Comparison of ENCODE assay signal across 11 mouse cellular contexts in the genomic region with DNA sequence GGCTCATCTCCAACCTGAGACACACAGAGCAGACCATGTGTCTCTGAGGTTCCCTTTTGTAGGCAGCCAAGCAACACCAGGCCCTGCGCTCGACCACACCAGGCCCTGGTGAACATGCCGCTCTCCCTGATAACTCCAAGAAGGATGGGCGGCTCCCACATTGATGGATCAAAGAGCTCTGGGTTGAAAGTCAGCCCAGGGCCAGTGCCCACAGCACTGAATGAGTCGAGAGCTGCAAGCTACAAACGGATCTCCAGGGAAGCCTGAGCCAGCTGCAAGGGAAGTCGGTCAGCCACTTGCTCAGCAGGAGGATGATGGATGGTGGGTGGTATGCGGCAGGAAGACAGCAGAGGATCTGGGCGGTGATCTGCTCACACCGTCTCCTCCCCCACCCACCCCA. TPM values are rescaled to one million over a fixed set of nuclear protein-coding genes. Genes with fewer than 3 reads are reported as not detected.
DNase-seq lines count a peak whose midpoint lies in the region; ATAC-seq lines count a peak whose summit lies in the region.
"Had no signal": no experiment of that assay in that cellular context is flagged by ENCODE, and none has a peak within 500 bp of the region (broad histone marks: within the 10 kb centered on the region; RNA-seq: fewer than 3 reads in every experiment).

No protein-coding gene starts in this region.

- 0 out of 2 replicates have a peak overlapping the region, but pooled peaks have one; percentile 17 for H3K9ac ChIP-seq in liver, embryonic 12.5 days
- H3K9ac ChIP-seq: hindbrain, embryonic 15.5 days; midbrain, embryonic 12.5 days had no signal

- H3K27ac ChIP-seq in liver, embryonic 12.5 days, result 0 out of 2 replicates have a peak overlapping the region, but pooled peaks have one; percentile 39
- H3K27ac ChIP-seq: hindbrain, embryonic 15.5 days; midbrain, embryonic 12.5 days had no signal

- intact Hi-C loops in left cerebral cortex, postnatal 25 days (cut with DNase I), result no loop called here

- peaks cover 83% of the 10 kb centered on the region for H3K36me3 ChIP-seq in liver, embryonic 12.5 days

- no peak overlapping the region for H3K4me2 ChIP-seq in liver, embryonic 12.5 days
- H3K4me2 ChIP-seq: hindbrain, embryonic 15.5 days; midbrain, embryonic 12.5 days had no signal

- no peak for DNase-seq in frontal cortex, postnatal 10 days (ENCODE audit: low spot score in 2 of 2)
- peak; percentile 44 to 81 for DNase-seq in left cerebral cortex, postnatal 25 days (ENCODE audit: low spot score in 2 of 2)
- DNase-seq in left cerebral cortex, adult 9 months (ENCODE audit: low spot score in 2 of 2), result no peak
- peak; percentile 64 for DNase-seq in ZHBTc4 (ENCODE audit: low read depth, low spot score)
- DNase-seq in gastrocnemius, postnatal 4 days (ENCODE audit: low spot score in 2 of 2), result no peak
- no peak for DNase-seq in testis, postnatal 14 days (ENCODE audit: low spot score)

- ATAC-seq in frontal cortex, adult (ENCODE audit: low TSS enrichment), result peak; percentile 62
- no peak for ATAC-seq in liver, embryonic 12.5 days
- ATAC-seq: CD4-positive, CD25-positive, alpha-beta regulatory T cell, adult 4 months had no signal

- 0 out of 2 replicates have a peak, but pooled peaks cover 4% of the 10 kb centered on the region for H3K9me3 ChIP-seq in liver, embryonic 12.5 days (replicated peaks)
- H3K9me3 ChIP-seq: hindbrain, embryonic 15.5 days; midbrain, embryonic 12.5 days had no signal

- H3K4me3 ChIP-seq in liver, embryonic 12.5 days, result no peak overlapping the region
- H3K4me3 ChIP-seq: hindbrain, embryonic 15.5 days; midbrain, embryonic 12.5 days had no signal

- no peaks in the 10 kb centered on the region for H3K27me3 ChIP-seq in liver, embryonic 12.5 days (replicated peaks)
- H3K27me3 ChIP-seq: hindbrain, embryonic 15.5 days; midbrain, embryonic 12.5 days had no signal

- WGBS in liver, embryonic 12.5 days (ENCODE audit: insufficient replicate concordance), result 40% methylated on average over 10 of the region's 10 CpGs

- peaks cover 31% of the 10 kb centered on the region for H3K4me1 ChIP-seq in liver, embryonic 12.5 days
- H3K4me1 ChIP-seq: hindbrain, embryonic 15.5 days; midbrain, embryonic 12.5 days had no signal

RNA-seq across cellular contexts. Expression of a gene that starts 6.4 kb away (rescaled TPM):
- 10 to 100 TPM; 19.0 TPM for total RNA-seq in left cerebral cortex, postnatal 25 days (2021)
- 6.8 and 7.4 TPM in 2 replicates for polyA plus RNA-seq in liver, embryonic 12.5 days (2016; fragmentation: Nextera tagmentation; extraction: Ambion mirVana)
- 1 to 10 TPM; 7.3 to 8.1 TPM for total RNA-seq in gastrocnemius, postnatal 4 days (2021)

RNA-seq across cellular contexts. Expression of a gene that starts 56.0 kb away (rescaled TPM):
- 10 to 100 TPM; 38.7 to 40.5 TPM for total RNA-seq in left cerebral cortex, postnatal 25 days (2021)
- polyA plus RNA-seq in liver, embryonic 12.5 days (2016; fragmentation: Nextera tagmentation; extraction: Ambion mirVana), result 3.1 and 4.1 TPM in 2 replicates
- total RNA-seq in gastrocnemius, postnatal 4 days (2021), result 10 to 100 TPM; 26.6 to 27.9 TPM

Comparison
In these comparisons a context has a peak if more than half of its experiments do, and no peak if none do; other contexts are left out.
1. DNase-seq: peak in left cerebral cortex, postnatal 25 days (2 of 2) and ZHBTc4 (single experiment); none in frontal cortex, postnatal 10 days (0 of 2), left cerebral cortex, adult 9 months (0 of 2), gastrocnemius, postnatal 4 days (0 of 2) and testis, postnatal 14 days (single experiment).